Mouse (Mus musculus): Measurements from ENCODE around the gene Tagln2. TPM values are rescaled to one million over a fixed set of nuclear protein-coding genes. Genes with fewer than 3 reads are reported as not detected.

Gene Tagln2
- polyA plus RNA-seq (2016; fragmentation: Nextera tagmentation; extraction: Ambion mirVana), result 351 and 387 TPM in 2 replicates

DNA sequence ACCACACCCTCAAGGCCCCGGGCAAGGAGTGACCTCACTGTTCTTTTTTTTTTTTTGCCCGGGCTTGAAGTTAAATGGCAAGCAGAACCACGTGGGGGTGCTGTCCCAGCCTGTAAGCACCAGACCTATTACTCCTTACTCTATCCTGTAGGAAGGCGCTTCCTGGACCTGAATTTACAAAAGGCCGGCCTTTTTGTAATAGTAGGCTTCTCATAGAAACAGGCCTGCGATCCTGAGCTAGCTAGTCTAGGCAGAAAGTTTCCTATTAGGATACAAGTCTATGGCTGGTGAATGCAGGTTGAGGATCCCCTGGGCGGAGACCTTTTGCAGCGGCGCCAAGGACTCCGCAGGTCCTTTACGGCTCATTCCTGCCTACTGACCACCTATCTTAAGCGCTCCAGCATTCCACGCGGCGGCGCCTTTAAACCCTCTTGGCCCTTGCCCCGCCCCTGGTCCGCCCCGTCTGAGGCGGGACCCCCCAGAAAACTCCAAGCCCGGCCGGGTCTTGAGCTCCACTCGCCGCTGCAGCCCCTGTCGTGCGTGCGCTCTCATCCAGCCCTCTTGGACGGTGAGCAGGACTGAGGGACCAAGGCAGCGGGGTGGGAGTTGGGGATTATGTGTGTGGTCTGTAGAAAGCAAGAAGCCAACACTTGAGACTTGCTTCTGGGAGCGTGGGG lies at the start of gene Tagln2:
Tagln2 (plus strand) TSS at position 283 of the 677 bp plus-strand sequence.
- H3K4me3 ChIP-seq, result peak within 1 kb of the TSS; percentile 67
- peak within 1 kb of the TSS; percentile 86 for H3K27ac ChIP-seq (ENCODE audit: poor library complexity, severe bottlenecking)
- ATAC-seq (ENCODE audit: insufficient number of reproducible peaks, low FRiP score), result peak; percentile 72
- peaks cover 15% of the 10 kb centered on the region; the same call in 1 of the 2 replicates for H3K27me3 ChIP-seq (replicated peaks)
- WGBS, result 2% methylated on average over 30 of the region's 30 CpGs
- H3K4me2 ChIP-seq, result peak within 1 kb of the TSS; percentile 77
- no peaks in the 10 kb centered on the region for H3K9me3 ChIP-seq (replicated peaks)
- peak within 1 kb of the TSS; percentile 84 for H3K9ac ChIP-seq
- H3K4me1 ChIP-seq (replicated peaks), result peaks cover 46% of the 10 kb centered on the region
- H3K36me3 ChIP-seq, result peaks cover 7% of the 10 kb centered on the region

GRCm38 (mm10) chr1:172450226-172450625 lies 49.6 kb upstream of the Tagln2 start:
- no peaks in the 10 kb centered on the region for H3K36me3 ChIP-seq
- H3K27ac ChIP-seq (ENCODE audit: poor library complexity, severe bottlenecking), result no peak overlapping the region
- H3K4me1 ChIP-seq (replicated peaks), result peaks cover 10% of the 10 kb centered on the region; the same call in 1 of the 2 replicates
- no peaks in the 10 kb centered on the region for H3K9me3 ChIP-seq (replicated peaks)
- no peak for ATAC-seq (ENCODE audit: insufficient number of reproducible peaks, low FRiP score)
- no peak overlapping the region for H3K4me2 ChIP-seq
- no peaks in the 10 kb centered on the region for H3K27me3 ChIP-seq (replicated peaks)
- no peak overlapping the region for H3K9ac ChIP-seq
- no peak overlapping the region for H3K4me3 ChIP-seq
- WGBS, result 16% methylated on average over 2 of the region's 2 CpGs

- WGBS, result 36% methylated on average over 17 of the region's 17 CpGs
- Histone ChIP-seq H3K4me2 (no peak overlapping the region), H3K27ac (ENCODE audit: poor library complexity, severe bottlenecking) (no peak overlapping the region), H3K9me3 (replicated peaks) (no peaks in the 10 kb centered on the region), H3K4me3 (no peak overlapping the region), H3K9ac (no peak overlapping the region), H3K27me3 (replicated peaks) (no peaks in the 10 kb centered on the region), H3K36me3 (no peaks in the 10 kb centered on the region), H3K4me1 (replicated peaks) (peaks cover 10% of the 10 kb centered on the region; the same call in 1 of the 2 replicates)
- ATAC-seq (ENCODE audit: insufficient number of reproducible peaks, low FRiP score), result no peak
Measured at GRCm38 (mm10) chr1:172450848-172451470, 48.9 kb upstream of the Tagln2 start.

GRCm38 (mm10) chr1:172452911-172453310 lies 46.9 kb upstream of the Tagln2 start:
- H3K27me3 ChIP-seq (replicated peaks), result no peaks in the 10 kb centered on the region
- no peak overlapping the region for H3K27ac ChIP-seq (ENCODE audit: poor library complexity, severe bottlenecking)
- H3K4me3 ChIP-seq, result no peak overlapping the region
- no peaks in the 10 kb centered on the region for H3K36me3 ChIP-seq
- no peak for ATAC-seq (ENCODE audit: insufficient number of reproducible peaks, low FRiP score)
- no peaks in the 10 kb centered on the region for H3K9me3 ChIP-seq (replicated peaks)
- WGBS, result 75% methylated on average over 2 of the region's 2 CpGs
- H3K4me2 ChIP-seq, result no peak overlapping the region
- no peak overlapping the region for H3K9ac ChIP-seq
- H3K4me1 ChIP-seq (replicated peaks), result peaks cover 10% of the 10 kb centered on the region; the same call in 1 of the 2 replicates

DNA sequence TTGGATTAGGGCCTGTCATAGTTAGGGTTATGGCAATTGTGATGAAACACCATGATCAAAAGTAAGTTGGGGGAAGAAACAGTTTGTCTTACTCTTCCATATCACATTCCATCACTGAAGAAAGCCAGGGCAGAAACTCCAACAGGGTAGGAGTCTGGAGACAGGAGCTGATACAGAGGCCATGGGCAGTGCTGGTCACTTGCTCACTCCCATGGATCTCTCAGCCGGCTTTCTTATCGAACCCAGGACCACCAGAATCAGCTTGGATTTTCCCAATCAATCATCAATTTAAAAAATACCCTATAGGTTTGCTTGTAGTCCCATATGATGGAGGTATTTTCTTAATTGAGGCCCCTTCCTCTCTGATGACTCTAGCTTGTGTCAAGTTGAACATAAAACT lies 46.0 kb upstream of the Tagln2 start:
- no peak for ATAC-seq (ENCODE audit: insufficient number of reproducible peaks, low FRiP score)
- 82% methylated on average over 2 of the region's 2 CpGs for WGBS
- no peaks in the 10 kb centered on the region for H3K27me3 ChIP-seq (replicated peaks)
- no peak overlapping the region for H3K4me2 ChIP-seq
- peaks cover 10% of the 10 kb centered on the region; the same call in 1 of the 2 replicates for H3K4me1 ChIP-seq (replicated peaks)
- H3K36me3 ChIP-seq, result no peaks in the 10 kb centered on the region
- no peak overlapping the region for H3K9ac ChIP-seq
- H3K4me3 ChIP-seq, result no peak overlapping the region
- no peak overlapping the region for H3K27ac ChIP-seq (ENCODE audit: poor library complexity, severe bottlenecking)
- no peaks in the 10 kb centered on the region for H3K9me3 ChIP-seq (replicated peaks)

DNA sequence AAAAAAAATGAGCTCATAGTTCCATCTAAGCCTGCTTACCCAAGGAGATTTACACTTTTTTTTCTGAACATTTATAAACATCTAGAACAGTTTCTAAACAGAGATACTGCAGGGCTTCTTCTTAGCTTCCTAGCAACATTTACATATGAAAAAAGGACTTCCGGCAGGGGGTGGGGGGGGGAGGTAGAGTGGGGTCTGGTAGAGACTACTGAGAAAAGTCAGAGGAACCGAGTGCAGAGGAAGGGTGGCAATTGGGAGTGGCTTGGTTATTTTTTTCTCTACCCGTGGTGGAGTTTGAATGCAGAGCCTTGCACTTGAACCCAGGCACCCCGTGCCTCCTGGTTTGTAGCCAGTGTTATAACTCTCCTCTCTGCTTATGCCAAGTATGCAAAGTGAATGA lies 44.4 kb upstream of the Tagln2 start:
- H3K27me3 ChIP-seq (replicated peaks), result no peaks in the 10 kb centered on the region
- WGBS, result 20% methylated on average over 4 of the region's 4 CpGs
- peaks cover 5% of the 10 kb centered on the region; the same call in 1 of the 2 replicates for H3K4me1 ChIP-seq (replicated peaks)
- no peak overlapping the region for H3K9ac ChIP-seq
- H3K9me3 ChIP-seq (replicated peaks), result no peaks in the 10 kb centered on the region
- no peaks in the 10 kb centered on the region for H3K36me3 ChIP-seq
- no peak overlapping the region for H3K4me3 ChIP-seq
- ATAC-seq (ENCODE audit: insufficient number of reproducible peaks, low FRiP score), result no peak
- H3K27ac ChIP-seq (ENCODE audit: poor library complexity, severe bottlenecking), result no peak overlapping the region
- H3K4me2 ChIP-seq, result no peak overlapping the region

- 61% methylated on average over 7 of the region's 7 CpGs for WGBS
- ATAC-seq (ENCODE audit: insufficient number of reproducible peaks, low FRiP score), result no peak
- Histone ChIP-seq H3K4me3 (no peak overlapping the region), H3K9me3 (replicated peaks) (no peaks in the 10 kb centered on the region), H3K4me2 (no peak overlapping the region), H3K4me1 (replicated peaks) (peaks cover under 1% of the 10 kb centered on the region; the same call in 1 of the 2 replicates), H3K27ac (ENCODE audit: poor library complexity, severe bottlenecking) (no peak overlapping the region), H3K9ac (no peak overlapping the region), H3K27me3 (replicated peaks) (no peaks in the 10 kb centered on the region), H3K36me3 (no peaks in the 10 kb centered on the region)
Measured at GRCm38 (mm10) chr1:172456001-172456677, 43.7 kb upstream of the Tagln2 start.

- Histone ChIP-seq H3K4me1 (replicated peaks) (peaks cover 6% of the 10 kb centered on the region), H3K36me3 (no peaks in the 10 kb centered on the region), H3K4me3 (no peak overlapping the region), H3K27ac (ENCODE audit: poor library complexity, severe bottlenecking) (no peak overlapping the region), H3K4me2 (no peak overlapping the region), H3K9me3 (replicated peaks) (no peaks in the 10 kb centered on the region), H3K27me3 (replicated peaks) (no peaks in the 10 kb centered on the region), H3K9ac (no peak overlapping the region)
- ATAC-seq (ENCODE audit: insufficient number of reproducible peaks, low FRiP score), result no peak
- WGBS, result 85% methylated on average over 3 of the region's 3 CpGs
Measured at GRCm38 (mm10) chr1:172457196-172457595, 42.7 kb upstream of the Tagln2 start.

GRCm38 (mm10) chr1:172458041-172458440 lies 41.8 kb upstream of the Tagln2 start:
- no peak for ATAC-seq (ENCODE audit: insufficient number of reproducible peaks, low FRiP score)
- H3K27ac ChIP-seq (ENCODE audit: poor library complexity, severe bottlenecking), result no peak overlapping the region
- H3K27me3 ChIP-seq (replicated peaks), result no peaks in the 10 kb centered on the region
- no peaks in the 10 kb centered on the region for H3K36me3 ChIP-seq
- no peaks in the 10 kb centered on the region for H3K9me3 ChIP-seq (replicated peaks)
- no peak overlapping the region for H3K9ac ChIP-seq
- no peak overlapping the region for H3K4me2 ChIP-seq
- peaks cover 10% of the 10 kb centered on the region for H3K4me1 ChIP-seq (replicated peaks)
- 69% methylated on average over 3 of the region's 3 CpGs for WGBS
- no peak overlapping the region for H3K4me3 ChIP-seq

GRCm38 (mm10) chr1:172461602-172462001 lies 38.2 kb upstream of the Tagln2 start:
- Histone ChIP-seq H3K27ac (ENCODE audit: poor library complexity, severe bottlenecking) (no peak overlapping the region), H3K27me3 (replicated peaks) (no peaks in the 10 kb centered on the region), H3K4me2 (no peak overlapping the region), H3K4me3 (no peak overlapping the region), H3K36me3 (no peaks in the 10 kb centered on the region), H3K9ac (no peak overlapping the region), H3K9me3 (replicated peaks) (no peaks in the 10 kb centered on the region), H3K4me1 (replicated peaks) (peaks cover 10% of the 10 kb centered on the region)
- 18% methylated on average over 2 of the region's 2 CpGs for WGBS
- ATAC-seq (ENCODE audit: insufficient number of reproducible peaks, low FRiP score), result no peak

DNA sequence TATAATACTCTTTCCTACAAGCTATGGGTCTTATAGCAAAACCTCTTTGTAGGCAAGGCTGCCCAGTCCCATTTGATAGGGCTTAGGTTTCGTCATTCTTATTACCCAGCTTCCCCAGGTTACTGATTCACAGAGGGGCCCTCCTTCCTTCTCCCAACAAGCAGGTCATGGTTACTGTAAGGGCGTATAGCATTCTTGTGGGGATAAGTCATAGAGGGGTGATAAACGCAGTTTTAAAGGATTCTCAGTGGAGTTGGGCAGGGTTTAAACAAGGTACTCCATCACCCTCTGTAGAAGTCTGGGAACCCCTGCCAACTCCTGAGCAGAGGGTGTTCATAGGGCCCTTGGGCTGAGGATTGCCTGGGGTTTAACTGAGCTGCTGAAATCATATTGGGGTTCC lies 37.3 kb upstream of the Tagln2 start:
- no peak overlapping the region for H3K27ac ChIP-seq (ENCODE audit: poor library complexity, severe bottlenecking)
- ATAC-seq (ENCODE audit: insufficient number of reproducible peaks, low FRiP score), result no peak
- WGBS, result 61% methylated on average over 3 of the region's 3 CpGs

More for the DNA sequence above, 37.3 kb upstream of the Tagln2 start:
- no peaks in the 10 kb centered on the region for H3K27me3 ChIP-seq (replicated peaks)
- H3K9ac ChIP-seq, result no peak overlapping the region
- no peaks in the 10 kb centered on the region for H3K36me3 ChIP-seq
- peaks cover 10% of the 10 kb centered on the region for H3K4me1 ChIP-seq (replicated peaks)
- H3K9me3 ChIP-seq (replicated peaks), result no peaks in the 10 kb centered on the region
- no peak overlapping the region for H3K4me3 ChIP-seq
- H3K4me2 ChIP-seq, result no peak overlapping the region
